Mouse (Mus musculus) brain, adult 2 months (tissue): ENCODE results near the gene Olfr1252.

Source experiments
- DNase-seq: peaks from one replicate; pipeline ENCODE4 v3.0.0; 2011; ENCODE audit warnings: low read depth, low spot score

Olfr1252 gene

DNA sequence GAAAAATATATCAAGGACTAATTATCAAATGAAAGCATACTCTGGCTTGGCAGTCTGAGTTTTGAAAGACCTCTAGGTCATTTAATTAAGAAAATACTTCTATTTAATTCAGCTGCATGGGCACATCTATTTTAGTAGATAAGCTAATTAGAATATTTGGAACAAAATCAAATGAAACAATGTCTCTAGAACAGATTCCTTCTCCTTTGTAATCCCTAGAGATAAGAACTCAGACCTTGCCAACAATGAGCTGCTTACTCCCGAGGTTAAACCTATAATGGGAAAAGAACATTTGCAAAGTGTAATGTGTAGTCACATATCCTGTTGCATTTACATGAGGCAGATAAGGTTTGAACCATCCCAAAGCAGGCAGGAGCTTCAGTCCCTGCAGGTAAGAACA lies at the start of gene Olfr1252:
Gene Olfr1252 (minus strand): TSS at position 101 of the 400 bp plus-strand sequence.
- DNase-seq = peak; percentile 0

DNA sequence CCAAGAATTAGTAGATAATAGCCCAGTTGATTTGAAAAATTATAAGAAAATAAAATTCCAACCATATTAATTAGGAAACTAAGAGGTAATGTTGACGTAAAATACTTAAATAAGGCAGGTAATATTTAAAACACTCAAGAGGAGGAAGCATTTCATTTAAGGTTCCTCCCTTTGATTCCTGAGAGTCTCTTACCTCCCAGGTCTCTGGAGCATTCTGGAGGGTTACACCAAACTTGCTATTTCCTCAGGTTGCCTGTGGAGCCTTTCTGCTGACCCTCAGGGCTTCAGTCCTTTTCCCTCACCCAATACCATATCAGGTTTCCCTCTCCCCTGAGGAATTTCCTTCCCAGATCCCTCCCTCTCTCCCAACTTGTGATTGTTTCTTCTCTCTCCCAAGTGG lies 32.2 kb upstream of the Olfr1252 start, which contains the start of gene Olfr1253:
Gene Olfr1253 (minus strand): TSS at position 101 of the 400 bp plus-strand sequence.
- DNase-seq = no peak

DNA sequence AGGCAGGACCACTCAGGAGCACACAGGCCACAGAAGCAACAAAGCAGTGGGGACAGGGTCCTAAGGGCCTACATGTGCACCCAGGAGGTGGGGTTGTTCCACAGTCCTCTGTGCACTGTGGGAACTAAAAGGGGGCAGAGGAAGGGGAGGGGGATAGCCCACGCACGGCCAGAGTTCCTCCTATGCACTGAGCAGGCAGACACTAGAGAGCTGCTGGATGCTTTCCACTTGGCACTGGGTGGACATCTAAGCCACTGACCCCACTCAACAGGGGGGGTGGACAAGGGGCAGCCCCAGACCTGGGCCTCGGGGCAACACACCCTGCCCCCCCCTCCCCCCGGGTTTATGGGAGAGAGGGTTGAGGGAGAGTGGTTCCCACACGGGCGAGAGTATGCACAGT lies 32.8 kb downstream of the Olfr1252 start:
- no peak for DNase-seq

DNA sequence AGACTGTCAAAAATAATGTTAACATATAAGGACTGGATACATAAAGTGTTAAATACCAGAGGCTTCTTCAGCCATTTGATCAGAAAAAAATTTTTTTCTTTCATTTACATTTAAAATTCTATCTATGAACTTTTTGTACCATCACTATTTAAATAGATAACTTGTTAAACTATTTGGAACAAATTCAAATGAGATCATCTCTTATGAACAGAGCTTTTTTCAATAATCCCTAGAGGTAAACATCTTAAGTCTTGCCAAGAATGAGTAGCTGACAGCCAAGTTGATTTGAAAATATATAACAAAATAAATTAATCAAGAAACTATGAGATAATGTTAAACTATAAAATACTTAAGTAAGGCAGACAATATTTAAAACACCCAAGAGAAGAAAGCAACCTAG lies 53.0 kb downstream of the Olfr1252 start, which contains the start of gene Olfr1251:
Gene Olfr1251 (minus strand): TSS at position 101 of the 400 bp plus-strand sequence.
- no peak for DNase-seq
